Mouse (Mus musculus): ENCODE measurements at regions not wholly inside any gene's neighbourhood (a gene's known extent, or its start where the extent isn't known, plus 50 kb on each side); places are given as distances from the start of the nearest gene placed in this dataset.

GRCm38 (mm10) chr11:56442381-56442780, 401.6 kb upstream of the Nmur2 start:
- no peak for DNase-seq (ENCODE audit: low spot score)

DNA sequence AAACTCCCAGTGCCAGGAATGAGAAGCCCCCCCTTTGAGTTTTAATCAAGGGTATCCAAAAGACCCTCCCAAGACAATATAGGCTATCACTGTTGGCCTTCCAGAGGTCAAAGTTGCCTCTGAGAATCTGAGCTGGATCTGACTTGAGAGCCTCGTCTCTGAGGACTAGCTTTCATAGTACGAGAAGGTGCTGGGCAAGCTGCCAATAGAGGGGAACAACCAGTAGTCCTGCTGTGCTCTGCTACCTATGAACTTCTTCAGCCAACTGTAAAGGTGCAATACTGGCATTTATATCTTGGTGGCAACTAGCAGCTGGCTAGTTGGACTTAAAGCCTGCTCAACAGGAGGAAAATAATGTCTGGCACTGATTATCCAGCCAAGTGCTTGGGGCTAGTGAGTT, 400.3 kb upstream of the Nmur2 start:
- no peak for DNase-seq (ENCODE audit: low spot score)

DNA sequence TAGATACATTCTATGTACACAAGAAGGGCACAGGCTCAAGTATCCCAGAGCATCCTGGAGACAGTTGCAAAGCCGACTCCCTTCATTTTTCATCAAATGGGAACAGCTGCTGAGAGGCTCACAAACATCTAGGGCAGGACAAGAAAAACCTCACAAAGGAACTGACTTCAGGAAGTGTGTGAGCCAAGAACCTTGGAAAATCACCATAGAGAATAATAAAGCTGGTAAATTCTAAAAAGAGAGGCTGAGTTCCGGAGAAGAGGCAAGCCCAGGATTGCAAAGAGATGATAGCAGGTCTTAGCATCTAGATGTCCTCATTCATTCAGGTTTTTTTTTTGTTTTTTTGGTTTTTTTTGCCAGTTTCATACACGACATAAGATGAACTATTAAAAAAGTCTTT, 390.3 kb upstream of the Nmur2 start:
- no peak for DNase-seq (ENCODE audit: low spot score)

DNA sequence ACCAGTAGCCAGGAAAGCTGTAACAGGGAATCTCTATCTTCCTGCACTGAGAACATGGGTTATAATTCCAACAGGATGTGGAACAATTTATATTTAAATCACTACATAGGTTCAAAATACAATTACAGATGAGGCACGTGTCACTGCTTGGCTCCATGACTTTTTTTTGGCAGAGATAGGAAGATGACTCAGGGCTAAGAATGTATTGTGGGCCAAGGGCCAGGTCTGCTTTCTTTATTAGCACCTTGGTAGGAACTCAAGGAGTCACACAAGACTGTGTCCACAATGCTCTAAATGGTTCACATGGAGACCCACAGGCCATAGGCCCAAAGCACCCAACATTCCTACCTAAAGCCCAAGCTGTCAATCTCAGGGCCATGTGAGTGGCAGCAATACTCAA, 344.0 kb upstream of the Nmur2 start:
- DNase-seq (ENCODE audit: low spot score) = no peak

DNA sequence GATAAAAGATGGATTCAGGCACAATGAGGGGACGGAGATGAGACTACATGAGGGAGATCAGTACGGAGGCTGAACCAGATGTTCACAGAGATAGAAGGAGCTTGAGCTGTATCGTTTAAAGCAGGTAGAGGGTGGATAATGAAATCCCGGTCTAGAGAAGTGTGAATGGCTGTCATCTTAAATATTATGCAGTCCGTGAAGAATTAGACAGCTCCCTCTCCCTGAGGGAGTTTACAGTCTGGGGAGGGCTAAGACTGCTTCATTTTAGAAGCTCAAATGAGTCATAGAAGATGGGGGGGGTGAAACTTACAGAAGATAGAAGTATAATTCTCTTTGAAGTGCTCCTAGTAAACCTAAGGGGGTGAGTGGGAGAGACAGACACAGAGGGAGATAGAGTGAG, 336.7 kb upstream of the Nmur2 start:
- DNase-seq (ENCODE audit: low spot score) = no peak

- no peak for DNase-seq (ENCODE audit: low spot score)
Measured at GRCm38 (mm10) chr11:56374329-56374728, 333.5 kb upstream of the Nmur2 start.

DNA sequence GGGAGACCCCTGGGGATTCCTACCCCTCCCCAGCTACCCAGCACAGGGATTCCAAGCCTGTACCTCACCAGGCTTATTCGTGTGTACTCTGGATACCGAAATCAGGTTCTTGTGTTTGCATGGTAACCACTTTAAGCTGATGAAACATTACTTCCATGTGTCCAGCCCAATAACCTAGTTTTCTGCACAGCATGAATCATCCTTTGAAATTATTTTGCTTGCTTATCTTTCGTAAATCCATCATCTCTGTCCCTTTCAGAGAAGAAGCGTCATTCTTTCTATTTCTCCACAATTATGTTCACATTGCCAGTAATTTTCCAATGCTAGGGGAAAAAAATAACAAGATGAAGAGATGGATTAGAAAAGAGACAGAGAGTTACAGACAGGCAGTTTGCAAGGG, 332.8 kb upstream of the Nmur2 start:
- no peak for DNase-seq (ENCODE audit: low spot score)

- DNase-seq (ENCODE audit: low spot score) = no peak
Measured at GRCm38 (mm10) chr11:56357690-56358089, 316.9 kb upstream of the Nmur2 start.

- DNase-seq (ENCODE audit: low spot score) = no peak
Measured at GRCm38 (mm10) chr11:56351798-56352366, 311.1 kb upstream of the Nmur2 start.

- no peak for DNase-seq (ENCODE audit: low spot score)
Measured at GRCm38 (mm10) chr11:56351231-56351630, 310.4 kb upstream of the Nmur2 start.

DNA sequence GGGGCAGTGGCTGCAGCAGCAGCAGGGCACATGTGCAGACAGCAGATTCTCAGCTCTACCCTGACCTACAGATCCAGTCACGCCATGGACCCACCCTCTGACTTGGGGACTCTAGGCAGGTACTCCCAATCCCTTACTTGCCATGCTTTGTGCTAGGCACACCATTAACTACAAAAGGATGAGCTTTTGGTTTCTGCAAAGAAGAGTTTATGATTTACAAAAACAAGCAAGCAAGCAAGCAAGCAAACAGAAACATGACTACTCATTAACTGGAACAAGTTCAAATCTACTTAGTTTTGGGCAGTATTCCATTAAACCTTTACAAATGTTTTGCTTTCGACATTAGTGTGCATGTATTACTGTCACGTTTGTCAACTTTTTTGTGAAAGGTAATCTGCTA, 309.0 kb upstream of the Nmur2 start:
- DNase-seq (ENCODE audit: low spot score) = no peak

DNA sequence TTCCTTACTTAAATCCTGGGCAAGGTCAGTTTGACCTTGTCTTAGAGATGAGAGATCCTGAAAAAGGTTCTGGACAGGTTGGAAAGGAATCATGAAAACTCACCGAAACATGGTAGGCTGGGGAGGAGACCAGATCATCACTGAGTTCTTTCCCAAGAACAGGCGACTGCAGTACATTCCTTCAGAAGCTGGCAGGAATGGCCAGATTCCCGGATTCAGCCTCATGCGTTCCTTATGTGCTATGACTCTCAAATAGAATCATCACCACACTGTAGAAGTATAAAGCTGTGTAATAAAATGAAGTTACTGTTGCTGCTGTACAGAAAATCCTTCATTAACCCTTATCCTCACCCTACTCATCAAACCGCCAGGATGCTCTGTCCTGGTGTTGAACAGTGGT, 307.6 kb upstream of the Nmur2 start:
- no peak for DNase-seq (ENCODE audit: low spot score)

- DNase-seq (ENCODE audit: low spot score) = no peak
Measured at GRCm38 (mm10) chr11:56343083-56343482, 302.3 kb upstream of the Nmur2 start.

GRCm38 (mm10) chr11:56341731-56342130, 300.9 kb upstream of the Nmur2 start:
- no peak for DNase-seq (ENCODE audit: low spot score)

DNA sequence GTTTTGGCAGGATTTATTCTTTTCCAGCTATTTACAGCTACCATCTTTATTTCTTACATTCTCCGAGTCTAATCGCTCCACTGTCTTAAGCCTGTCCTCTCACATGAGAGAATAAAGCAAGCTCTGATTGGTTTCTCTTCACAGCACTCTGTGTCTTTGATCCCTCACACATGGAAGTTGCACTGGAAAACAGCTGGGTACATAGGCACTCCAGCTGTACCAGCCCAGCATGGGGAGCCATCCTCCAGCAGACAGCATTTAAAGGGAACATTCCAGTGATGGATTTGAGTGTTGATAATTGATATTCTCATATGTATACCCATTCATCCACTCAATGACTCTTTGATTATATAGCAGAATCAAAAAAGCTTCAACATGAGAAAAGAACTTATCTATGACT, 300.2 kb upstream of the Nmur2 start:
- no peak for DNase-seq (ENCODE audit: low spot score)

DNA sequence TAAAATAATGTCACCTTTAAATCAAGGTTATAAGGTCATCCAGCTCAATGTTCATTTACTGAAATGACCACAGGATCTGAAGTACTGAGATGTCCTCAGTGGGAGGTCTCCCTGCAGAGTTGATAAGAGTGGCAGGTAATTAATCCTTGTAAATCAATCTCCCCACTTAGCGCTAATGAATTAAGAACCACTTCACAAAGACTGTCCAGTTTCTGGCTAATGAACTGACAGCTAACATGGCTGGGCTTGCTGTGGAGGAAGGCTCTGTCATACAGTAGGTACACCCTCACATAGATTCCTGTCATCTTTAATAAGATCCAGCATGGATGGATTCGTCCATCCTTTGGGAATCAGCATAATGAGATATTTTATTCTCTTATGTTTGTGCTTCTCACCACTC, 297.7 kb upstream of the Nmur2 start:
- DNase-seq (ENCODE audit: low spot score) = no peak

DNA sequence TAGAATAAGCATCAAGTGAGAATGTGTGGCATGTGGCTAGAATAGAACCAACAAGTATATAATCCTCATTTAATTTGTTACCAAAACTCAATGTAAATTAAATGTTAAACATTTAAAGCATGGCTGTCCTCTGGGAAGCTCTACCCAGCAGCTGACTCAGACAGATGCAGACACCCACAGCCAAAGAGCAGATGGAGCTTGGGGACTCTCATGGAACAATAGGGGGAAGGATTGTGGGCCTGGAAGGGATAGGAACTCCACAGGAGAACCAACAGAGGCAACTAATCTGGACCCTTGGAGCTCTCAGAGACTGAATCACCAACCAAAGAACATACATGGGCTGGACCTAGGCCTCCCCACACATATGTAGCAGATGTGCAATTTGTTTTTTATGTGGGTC, 295.1 kb upstream of the Nmur2 start:
- no peak for DNase-seq (ENCODE audit: low spot score)

GRCm38 (mm10) chr11:56320293-56320692, 279.5 kb upstream of the Nmur2 start:
- DNase-seq (ENCODE audit: low spot score) = no peak

- no peak for DNase-seq (ENCODE audit: low spot score)
Measured at GRCm38 (mm10) chr11:56315221-56315987, 274.6 kb upstream of the Nmur2 start.

- no peak for DNase-seq (ENCODE audit: low spot score)
Measured at GRCm38 (mm10) chr11:56309549-56309948, 268.7 kb upstream of the Nmur2 start.

DNA sequence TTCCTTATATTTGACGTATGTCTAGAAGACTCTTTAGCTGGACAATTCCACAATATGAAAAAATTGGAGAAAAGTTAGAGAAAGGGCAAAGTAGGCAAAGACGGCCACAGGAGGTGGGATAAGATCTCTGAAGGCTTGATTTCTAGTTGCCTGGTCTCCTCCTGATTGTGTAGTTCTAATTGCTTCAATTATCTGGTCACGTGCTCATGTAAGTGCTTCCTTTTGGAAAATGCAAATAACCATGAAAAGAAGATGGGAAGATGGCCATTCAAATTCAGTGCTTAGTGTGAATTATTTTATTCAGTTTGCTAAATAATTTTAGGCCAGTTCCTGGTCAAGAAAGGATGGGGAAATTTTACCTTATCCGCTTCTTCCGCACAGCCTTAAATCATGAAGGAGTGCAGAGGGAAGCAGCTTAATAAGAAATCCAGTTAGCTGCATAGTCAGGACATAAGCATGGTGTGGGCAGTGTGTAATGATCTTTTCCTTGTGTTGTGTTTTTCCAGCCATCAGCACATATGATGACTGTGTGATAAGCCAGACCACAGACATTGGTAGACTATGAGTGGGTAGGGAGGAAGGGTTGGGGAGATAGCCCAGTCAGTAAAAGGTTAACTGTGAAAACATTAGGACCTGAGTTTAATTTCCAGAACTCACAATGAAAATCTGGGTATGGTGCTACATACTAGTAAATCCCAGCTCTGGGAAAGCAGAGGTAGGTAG, 267.7 kb upstream of the Nmur2 start:
- DNase-seq (ENCODE audit: low spot score) = no peak

GRCm38 (mm10) chr11:56307051-56307450, 266.2 kb upstream of the Nmur2 start:
- peak; percentile 24 for DNase-seq (ENCODE audit: low spot score)

Data from embryo, embryonic 10 days (tissue).